ENCODE assay signal across 9 mouse cellular contexts in the genomic region with DNA sequence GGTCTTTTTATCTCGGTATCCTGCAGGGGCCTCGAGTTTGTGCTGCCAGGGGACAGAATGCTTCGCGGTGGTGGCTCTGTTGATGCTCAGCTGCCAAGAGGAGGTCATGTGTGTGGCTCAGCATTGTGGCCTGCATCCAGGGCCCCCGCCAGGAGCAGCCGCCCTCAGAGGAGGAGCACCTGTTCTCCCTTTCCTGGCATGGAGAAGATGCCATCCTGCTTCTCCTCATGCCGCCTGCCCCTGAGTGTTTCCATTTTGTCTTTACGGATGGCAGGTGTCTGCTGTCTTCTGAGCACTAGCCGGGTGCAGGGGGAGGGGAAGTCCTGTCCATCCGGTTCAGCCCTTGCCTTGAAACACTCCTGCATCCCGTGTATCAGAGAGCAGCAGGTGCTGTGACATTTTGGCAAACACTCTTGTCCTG.
DNase-seq lines count a peak whose midpoint lies in the region; ATAC-seq and TF ChIP-seq lines count a peak whose summit lies in the region.
"Had no signal": no experiment of that assay in that cellular context is flagged by ENCODE, and none has a peak within 500 bp of the region (broad histone marks: within the 10 kb centered on the region; RNA-seq: fewer than 3 reads in every experiment).

No protein-coding gene starts in this region.

- H3K36me3 ChIP-seq in forebrain, postnatal 0 days (ENCODE audit: insufficient read depth) = no peaks in the 10 kb centered on the region
- H3K36me3 ChIP-seq in midbrain, embryonic 16.5 days (ENCODE audit: control insufficient read depth, insufficient read depth, low read length) = no peaks in the 10 kb centered on the region

- no peak for TF ChIP-seq CTCF in forebrain, postnatal 0 days (IDR thresholded peaks at IDR 0.05; ENCODE audit: low read depth)

- H3K9me3 ChIP-seq in forebrain, postnatal 0 days (ENCODE audit: low read length) = no peaks in the 10 kb centered on the region
- no peaks in the 10 kb centered on the region for H3K9me3 ChIP-seq in midbrain, embryonic 16.5 days (replicated peaks; ENCODE audit: control insufficient read depth, low read length, poor library complexity, severe bottlenecking)

- peak; percentile 10 for DNase-seq in heart, postnatal 4 days
- no peak for DNase-seq in heart, adult 9 months (ENCODE audit: low spot score in 2 of 2)
- peak; percentile 99 for DNase-seq in cerebellum, adult 11 months
- peak; percentile 30 for DNase-seq in forebrain, postnatal 0 days
- DNase-seq in adrenal gland, adult 2 months = no peak
- no peak for DNase-seq in kidney, postnatal 10 days

- no peak overlapping the region for H3K4me3 ChIP-seq in forebrain, postnatal 0 days (ENCODE audit: low read depth, low read length)
- no peak overlapping the region for H3K4me3 ChIP-seq in midbrain, embryonic 16.5 days (ENCODE audit: low read depth, low read length)
- H3K4me3 ChIP-seq: megakaryocyte, embryonic 14.5 days had no signal

- no peak overlapping the region for H3K9ac ChIP-seq in forebrain, postnatal 0 days
- no peak overlapping the region for H3K9ac ChIP-seq in midbrain, embryonic 16.5 days (ENCODE audit: low read depth, low read length)

- H3K4me2 ChIP-seq in forebrain, postnatal 0 days (ENCODE audit: low read depth) = peak overlapping the region; percentile 24; the same call in 1 of the 2 replicates
- H3K4me2 ChIP-seq in midbrain, embryonic 16.5 days (ENCODE audit: low read length) = no peak overlapping the region

- H3K27me3 ChIP-seq in forebrain, postnatal 0 days (ENCODE audit: insufficient read depth, low read length) = no peaks in the 10 kb centered on the region
- no peaks in the 10 kb centered on the region for H3K27me3 ChIP-seq in midbrain, embryonic 16.5 days (ENCODE audit: control insufficient read depth, insufficient read depth, low read depth, low read length)
- H3K27me3 ChIP-seq: megakaryocyte, embryonic 14.5 days had no signal

- 36% methylated on average over 11 of the region's 11 CpGs for WGBS in forebrain, postnatal 0 days
- 45% methylated on average over 11 of the region's 11 CpGs for WGBS in midbrain, embryonic 16.5 days

- peak; percentile 73 for ATAC-seq in forebrain, postnatal 0 days
- ATAC-seq in midbrain, embryonic 16.5 days = peak; percentile 71
- ATAC-seq in inflammation-experienced regulatory T-cells, adult 6 months = no peak

- no peaks in the 10 kb centered on the region for H3K4me1 ChIP-seq in forebrain, postnatal 0 days (ENCODE audit: insufficient read depth)
- H3K4me1 ChIP-seq in midbrain, embryonic 16.5 days (ENCODE audit: control insufficient read depth, insufficient read depth, low read length) = peaks cover 11% of the 10 kb centered on the region
- H3K4me1 ChIP-seq: megakaryocyte, embryonic 14.5 days had no signal

- H3K27ac ChIP-seq in forebrain, postnatal 0 days (ENCODE audit: low read depth, low read length) = no peak overlapping the region
- no peak overlapping the region for H3K27ac ChIP-seq in midbrain, embryonic 16.5 days (ENCODE audit: low read length)

Comparison
In these comparisons a context has a peak if more than half of its experiments do, and no peak if none do; other contexts are left out.
1. DNase-seq: peak in heart, postnatal 4 days (single experiment), cerebellum, adult 11 months (single experiment) and forebrain, postnatal 0 days (single experiment); none in heart, adult 9 months (0 of 2), adrenal gland, adult 2 months (single experiment) and kidney, postnatal 10 days (single experiment).